Mouse (Mus musculus): ENCODE data around the gene Ubxn11. TPM values are rescaled to one million over a fixed set of nuclear protein-coding genes. Genes with fewer than 3 reads are reported as not detected.

The Ubxn11 gene
- total and polyA plus RNA-seq, 3 experiments: 6.0 to 38.8 (median 18.8) TPM

DNA sequence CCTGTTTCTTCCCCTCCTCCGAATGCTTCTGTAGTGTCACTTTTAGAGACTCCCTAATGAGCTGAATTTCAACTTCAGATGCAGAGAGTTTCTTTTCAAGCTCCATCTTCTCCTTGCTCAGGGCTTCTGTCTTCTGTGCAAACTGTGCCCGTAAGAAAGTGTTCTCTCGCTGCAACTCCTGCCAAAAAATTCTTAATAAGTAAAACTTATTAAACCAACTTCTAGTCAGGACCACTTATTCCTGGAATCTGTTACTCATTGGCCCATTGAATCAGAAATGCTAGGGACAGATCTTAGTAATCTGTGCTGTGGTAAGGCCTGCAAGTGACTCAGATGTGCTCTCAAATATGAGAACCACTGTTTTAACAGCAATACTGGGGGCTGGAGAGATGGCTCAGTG is 49.7 kb downstream of the Ubxn11 start:
- TF ChIP-seq USF1 (IDR thresholded peaks at IDR 0.05; ENCODE audit: low read depth, low read length) (no peak), JUN (IDR thresholded peaks at IDR 0.05; ENCODE audit: insufficient read depth, low read depth, low read length) (no peak), GABPA (IDR thresholded peaks at IDR 0.05; ENCODE audit: insufficient replicate concordance, low read depth, low read length) (no peak), MXI1 (IDR thresholded peaks at IDR 0.05; ENCODE audit: low read depth, low read length) (no peak), CHD2 (IDR thresholded peaks at IDR 0.05; ENCODE audit: low read length) (no peak), EP300 (IDR thresholded peaks at IDR 0.05; ENCODE audit: low read length) (no peak), ZMIZ1 (IDR thresholded peaks at IDR 0.05; ENCODE audit: low read depth, low read length) (no peak), MAX (IDR thresholded peaks at IDR 0.05; ENCODE audit: low read length) (no peak), SMC3 (IDR thresholded peaks at IDR 0.05; ENCODE audit: low read depth, low read length) (no peak), NRF1 (IDR thresholded peaks at IDR 0.05; ENCODE audit: low read depth, low read length) (no peak), MAFK (IDR thresholded peaks at IDR 0.05; ENCODE audit: insufficient replicate concordance, low read length) (no peak), RCOR1 (conservative IDR thresholded peaks at IDR 0.05; ENCODE audit: low read depth, low read length) (no peak), ETS1 (conservative IDR thresholded peaks at IDR 0.05; ENCODE audit: low read depth, low read length) (no peak), TBP (conservative IDR thresholded peaks at IDR 0.05; ENCODE audit: low read depth, low read length) (no peak), CTCF (conservative IDR thresholded peaks at IDR 0.05 in 1 of 2, IDR thresholded peaks at IDR 0.05 in 1 of 2; ENCODE audit: low read depth in 2 of 2, low read length in 2 of 2) (no peak)
- Histone ChIP-seq H3K4me3 (replicated peaks in 1 of 3; ENCODE audit: low read depth in 2 of 3, low read length in 2 of 3, poor library complexity in 1 of 3) (no peak overlapping the region), H3K27me3 (replicated peaks) (no peaks in the 10 kb centered on the region), H3K36me3 (replicated peaks in 1 of 2; ENCODE audit: control insufficient read depth in 1 of 2, insufficient read depth in 1 of 2, low read length in 1 of 2) (peaks cover 46 to 83% of the 10 kb centered on the region in 2 experiments), H3K9me3 (replicated peaks; ENCODE audit: low read length) (no peaks in the 10 kb centered on the region), H3K4me1 (ENCODE audit: control insufficient read depth in 1 of 2, insufficient read depth in 2 of 2) (no peaks in the 10 kb centered on the region), H3K4me2 (ENCODE audit: insufficient read depth, low read depth, poor library complexity, severe bottlenecking) (no peak overlapping the region), H3K79me2 (replicated peaks; ENCODE audit: control insufficient read depth, extremely low read depth, insufficient read depth, poor library complexity, severe bottlenecking) (no peaks in the 10 kb centered on the region), H3K9ac (ENCODE audit: insufficient read depth, low read depth) (no peak overlapping the region), H3K27ac (ENCODE audit: insufficient read depth, low read depth) (no peak overlapping the region)
- dilution Hi-C loops (cut with MboI; ENCODE audit: extremely low pct_ligation_motif_present, extremely low pct_unique_long_range_greater_than_20kb, low sequenced_read_pairs) (no loop called here), in situ Hi-C loops (cut with MboI; ENCODE audit: low pct_ligation_motif_present, low pct_unique_long_range_greater_than_20kb, low sequenced_read_pairs) (no loop called here)
- DNase-seq (ENCODE audit: extremely low read depth): no peak

DNA sequence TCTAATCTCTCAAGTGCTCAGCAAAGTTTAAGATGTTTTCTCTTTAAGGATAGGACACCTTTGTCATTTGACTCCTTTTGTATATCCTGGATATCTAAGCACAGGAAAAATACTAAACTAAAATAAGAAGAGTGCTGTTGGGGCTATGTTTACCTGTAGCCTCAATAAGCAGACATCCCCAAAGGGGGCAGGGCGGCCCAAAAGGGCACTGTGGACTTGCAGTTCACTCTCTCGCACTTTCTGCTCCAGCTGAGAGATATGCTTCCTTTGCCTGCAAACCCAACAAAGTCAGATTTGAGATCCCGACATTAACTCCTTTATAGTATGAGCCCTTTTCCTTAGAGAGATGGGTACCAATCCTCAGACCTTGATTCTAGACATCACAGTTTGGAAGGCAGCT is 51.3 kb downstream of the Ubxn11 start:
- Histone ChIP-seq H3K9me3 (replicated peaks; ENCODE audit: low read length) (no peaks in the 10 kb centered on the region), H3K79me2 (replicated peaks; ENCODE audit: control insufficient read depth, extremely low read depth, insufficient read depth, poor library complexity, severe bottlenecking) (no peaks in the 10 kb centered on the region), H3K27ac (ENCODE audit: insufficient read depth, low read depth) (no peak overlapping the region), H3K4me1 (ENCODE audit: control insufficient read depth in 1 of 2, insufficient read depth in 2 of 2) (no peaks in the 10 kb centered on the region), H3K4me2 (ENCODE audit: insufficient read depth, low read depth, poor library complexity, severe bottlenecking) (no peak overlapping the region), H3K9ac (ENCODE audit: insufficient read depth, low read depth) (no peak overlapping the region), H3K36me3 (replicated peaks in 1 of 2; ENCODE audit: control insufficient read depth in 1 of 2, insufficient read depth in 1 of 2, low read length in 1 of 2) (peaks cover 36 to 78% of the 10 kb centered on the region in 2 experiments), H3K27me3 (replicated peaks) (no peaks in the 10 kb centered on the region), H3K4me3 (replicated peaks in 1 of 3; ENCODE audit: low read depth in 2 of 3, low read length in 2 of 3, poor library complexity in 1 of 3) (no peak overlapping the region)
- DNase-seq (ENCODE audit: extremely low read depth): no peak
- TF ChIP-seq POLR2AphosphoS2 (IDR thresholded peaks at IDR 0.05; ENCODE audit: low read depth, low read length) (no peak), IRF4 (IDR thresholded peaks at IDR 0.05; ENCODE audit: low read depth, low read length) (no peak)
- in situ Hi-C loops (cut with MboI; ENCODE audit: low pct_ligation_motif_present, low pct_unique_long_range_greater_than_20kb, low sequenced_read_pairs) (no loop called here), dilution Hi-C loops (cut with MboI; ENCODE audit: extremely low pct_ligation_motif_present, extremely low pct_unique_long_range_greater_than_20kb, low sequenced_read_pairs) (no loop called here)

Data from CH12.LX (cell line).